Comparison of ENCODE assay signal across 12 mouse cellular contexts in the genomic region with DNA sequence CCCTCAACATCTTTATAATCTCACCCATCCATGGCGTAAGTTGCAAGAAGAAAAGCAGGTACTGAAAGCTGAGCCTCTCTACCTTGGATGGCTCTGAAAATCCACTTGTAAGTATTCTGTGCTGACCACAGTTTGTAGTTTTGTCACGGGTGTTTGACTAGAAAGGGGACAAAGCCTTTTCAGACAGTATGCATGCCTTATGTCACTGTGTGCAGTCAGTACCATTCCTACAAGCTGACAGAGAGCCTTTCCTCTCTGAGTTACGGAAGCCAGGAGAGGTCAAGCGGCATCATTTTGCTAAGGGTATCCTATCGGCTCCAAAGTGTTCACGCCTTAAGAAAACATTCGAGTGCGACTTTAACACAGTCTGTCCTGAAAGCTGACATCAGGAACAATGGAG.
"Had no signal": no experiment of that assay in that cellular context is flagged by ENCODE, and none has a peak within 500 bp of the region (broad histone marks: within the 10 kb centered on the region; RNA-seq: fewer than 3 reads in every experiment).

No protein-coding gene starts in this region.

- DNase-seq: kidney, adult 18-20 months; kidney, postnatal 10 days; kidney, postnatal 4 days; left cerebral cortex, postnatal 4 days; lung, adult 18-20 months; right cerebral cortex, postnatal 4 days; spleen, adult 18-20 months; thymus, adult 18-20 months; thymus, postnatal 25 days had no signal

- H3K27me3 ChIP-seq: limb, embryonic 13.5 days; neural tube, embryonic 13.5 days had no signal

- H3K4me2 ChIP-seq: limb, embryonic 13.5 days; neural tube, embryonic 13.5 days had no signal

- H3K9ac ChIP-seq: limb, embryonic 13.5 days; liver, embryonic 14.5 days; neural tube, embryonic 13.5 days had no signal

- H3K36me3 ChIP-seq: limb, embryonic 13.5 days; neural tube, embryonic 13.5 days had no signal

- H3K4me1 ChIP-seq: limb, embryonic 13.5 days had no signal

- H3K4me3 ChIP-seq: limb, embryonic 13.5 days; neural tube, embryonic 13.5 days had no signal

- H3K27ac ChIP-seq: limb, embryonic 13.5 days; liver, embryonic 14.5 days; neural tube, embryonic 13.5 days had no signal

- H3K9me3 ChIP-seq: limb, embryonic 13.5 days; neural tube, embryonic 13.5 days had no signal
